ENCODE assay signal across 21 mouse cellular contexts in genomic region chr15:102635817-102636216, GRCm38 (mm10). TPM values are rescaled to one million over a fixed set of nuclear protein-coding genes. Genes with fewer than 3 reads are reported as not detected.
DNase-seq lines count a peak whose midpoint lies in the region; ATAC-seq and TF ChIP-seq lines count a peak whose summit lies in the region.
"Had no signal": no experiment of that assay in that cellular context is flagged by ENCODE, and none has a peak within 500 bp of the region (broad histone marks: within the 10 kb centered on the region; RNA-seq: fewer than 3 reads in every experiment).

No protein-coding gene starts in this region.

- peak overlapping the region; percentile 61; the same call in 1 of the 2 replicates for H3K27ac ChIP-seq in cortical plate, adult 2 months (ENCODE audit: insufficient read depth, low read length)
- no peak overlapping the region for H3K27ac ChIP-seq in lung, postnatal 0 days (ENCODE audit: low read length)
- H3K27ac ChIP-seq: embryonic facial prominence, embryonic 13.5 days; hindbrain, embryonic 15.5 days; midbrain, embryonic 12.5 days; stomach, embryonic 15.5 days had no signal

- no peaks in the 10 kb centered on the region for H3K36me3 ChIP-seq in lung, postnatal 0 days (ENCODE audit: insufficient read depth, low read length)
- H3K36me3 ChIP-seq: embryonic facial prominence, embryonic 13.5 days; hindbrain, embryonic 15.5 days; midbrain, embryonic 12.5 days; stomach, embryonic 15.5 days had no signal

- H3K4me1 ChIP-seq in cortical plate, adult 2 months (ENCODE audit: control insufficient read depth, insufficient read depth, low read length) = peaks cover 1% of the 10 kb centered on the region; the same call in 1 of the 2 replicates
- no peaks in the 10 kb centered on the region; the same call in 1 of the 2 replicates for H3K4me1 ChIP-seq in lung, postnatal 0 days (ENCODE audit: insufficient read depth, low read depth, low read length)
- H3K4me1 ChIP-seq: hindbrain, embryonic 15.5 days; midbrain, embryonic 12.5 days; stomach, embryonic 15.5 days had no signal

- TF ChIP-seq POLR2A in cortical plate, adult 2 months (IDR thresholded peaks at IDR 0.05; ENCODE audit: extremely low read depth, insufficient read depth, low read length) = no peak

- TF ChIP-seq CTCF in cortical plate, adult 2 months (IDR thresholded peaks at IDR 0.05; ENCODE audit: extremely low read depth, insufficient read depth, low read length) = no peak
- no peak for TF ChIP-seq CTCF in lung, postnatal 0 days (IDR thresholded peaks at IDR 0.05)

- intact Hi-C loops in left cerebral cortex, postnatal 4 days (cut with DNase I) = no loop called here

- H3K27me3 ChIP-seq in lung, postnatal 0 days (replicated peaks; ENCODE audit: insufficient read depth, low read length) = no peaks in the 10 kb centered on the region
- H3K27me3 ChIP-seq: embryonic facial prominence, embryonic 13.5 days; hindbrain, embryonic 15.5 days; midbrain, embryonic 12.5 days; stomach, embryonic 15.5 days had no signal

- no peak overlapping the region for H3K9ac ChIP-seq in lung, postnatal 0 days (replicated peaks; ENCODE audit: low read depth)
- H3K9ac ChIP-seq: embryonic facial prominence, embryonic 13.5 days; hindbrain, embryonic 15.5 days; midbrain, embryonic 12.5 days; stomach, embryonic 15.5 days had no signal

- no peak overlapping the region for H3K4me2 ChIP-seq in lung, postnatal 0 days (replicated peaks; ENCODE audit: low read depth, low read length)
- H3K4me2 ChIP-seq: embryonic facial prominence, embryonic 13.5 days; hindbrain, embryonic 15.5 days; midbrain, embryonic 12.5 days; stomach, embryonic 15.5 days had no signal

- TF ChIP-seq EP300 in lung, postnatal 0 days (IDR thresholded peaks at IDR 0.05) = no peak

- WGBS in lung, postnatal 0 days = 64% methylated on average over 3 of the region's 3 CpGs

- peak; percentile 88 for DNase-seq in brain, adult 2 months (ENCODE audit: low read depth, low spot score)
- DNase-seq in layer of hippocampus, adult 9-11 months = peak; percentile 86
- peak; percentile 24 for DNase-seq in left cerebral cortex, postnatal 4 days
- no peak for DNase-seq in testis, postnatal 14 days (ENCODE audit: low spot score)
- DNase-seq in lung, postnatal 25 days (ENCODE audit: low spot score) = no peak
- DNase-seq in lung, postnatal 0 days (ENCODE audit: low spot score) = no peak
- DNase-seq: adrenal gland, postnatal 25 days; cerebellum, adult 9-10 months; gastrocnemius, postnatal 10 days; liver; thymus, postnatal 4 days had no signal

- ATAC-seq in lung, postnatal 0 days = no peak
- ATAC-seq: Patski had no signal

- no peak overlapping the region for H3K4me3 ChIP-seq in cortical plate, adult 2 months (ENCODE audit: insufficient read depth, low read length)
- H3K4me3 ChIP-seq in lung, postnatal 0 days (ENCODE audit: low read depth, low read length) = no peak overlapping the region
- H3K4me3 ChIP-seq: embryonic facial prominence, embryonic 13.5 days; hindbrain, embryonic 15.5 days; midbrain, embryonic 12.5 days; stomach, embryonic 15.5 days had no signal

- no peaks in the 10 kb centered on the region for H3K9me3 ChIP-seq in lung, postnatal 0 days (ENCODE audit: low read length)
- H3K9me3 ChIP-seq: embryonic facial prominence, embryonic 13.5 days; hindbrain, embryonic 15.5 days; midbrain, embryonic 12.5 days; stomach, embryonic 15.5 days had no signal

RNA-seq across cellular contexts. Expression of gene Atf7, which starts 10.6 kb away (rescaled TPM):
- polyA plus RNA-seq in cortical plate, adult 2 months (2012; rRNA removed) = 50.2 and 50.7 TPM in 2 replicates
- total RNA-seq in left cerebral cortex, postnatal 4 days (2021) = 10 to 100 TPM; 41.7 to 46.1 TPM
- polyA plus RNA-seq in lung, postnatal 0 days (2015; fragmentation: Nextera tagmentation; extraction: Ambion mirVana) = 37.4 and 42.8 TPM in 2 replicates

RNA-seq across cellular contexts. Expression of gene Gm28047, which starts 10.9 kb away (rescaled TPM):
- polyA plus RNA-seq in cortical plate, adult 2 months (2012; rRNA removed) = not detected in 2 replicates
- total RNA-seq in left cerebral cortex, postnatal 4 days (2021) = 1 to 10 TPM in 1 of 2 experiments, not detected in 1; 2.2 TPM
- polyA plus RNA-seq in lung, postnatal 0 days (2015; fragmentation: Nextera tagmentation; extraction: Ambion mirVana) = not detected in 2 replicates
- total RNA-seq: CH12.LX had no signal
- polyA plus RNA-seq: embryonic facial prominence, embryonic 13.5 days; heart, embryonic 14.5 days; hindbrain, embryonic 15.5 days; lung, embryonic 16.5 days; midbrain, embryonic 12.5 days; neural tube, embryonic 14.5 days; Patski; stomach, embryonic 15.5 days had no signal

RNA-seq across cellular contexts. Expression of gene Atp5g2, which starts 36.3 kb away (rescaled TPM):
- polyA plus RNA-seq in cortical plate, adult 2 months (2012; rRNA removed) = 293 and 296 TPM in 2 replicates
- 10 to 100 TPM; 13.4 to 14.1 TPM for total RNA-seq in left cerebral cortex, postnatal 4 days (2021)
- 48.6 and 49.8 TPM in 2 replicates for polyA plus RNA-seq in lung, postnatal 0 days (2015; fragmentation: Nextera tagmentation; extraction: Ambion mirVana)

Comparison
In these comparisons a context has a peak if more than half of its experiments do, and no peak if none do; other contexts are left out.
1. DNase-seq: peak in brain, adult 2 months (single experiment), layer of hippocampus, adult 9-11 months (single experiment) and left cerebral cortex, postnatal 4 days (single experiment); none in testis, postnatal 14 days (single experiment), lung, postnatal 25 days (single experiment) and lung, postnatal 0 days (single experiment).